Mouse (Mus musculus): ENCODE data around the gene Pram1.
A peak's percentile ranks its signal among the peaks of the same experiment; 100 is the strongest.

- TF ChIP-seq POLR2A (IDR thresholded peaks at IDR 0.05; ENCODE audit: borderline replicate concordance, extremely low read depth, low read depth, low read length) (peak; percentile 96), CTCF (IDR thresholded peaks at IDR 0.05; ENCODE audit: insufficient read depth, low read length) (no peak)
Observed at GRCm38 (mm10) chr17:33685249-33685653, 47.4 kb downstream of the Pram1 start.
